ENCODE assay signal across 14 mouse cellular contexts in the genomic region with DNA sequence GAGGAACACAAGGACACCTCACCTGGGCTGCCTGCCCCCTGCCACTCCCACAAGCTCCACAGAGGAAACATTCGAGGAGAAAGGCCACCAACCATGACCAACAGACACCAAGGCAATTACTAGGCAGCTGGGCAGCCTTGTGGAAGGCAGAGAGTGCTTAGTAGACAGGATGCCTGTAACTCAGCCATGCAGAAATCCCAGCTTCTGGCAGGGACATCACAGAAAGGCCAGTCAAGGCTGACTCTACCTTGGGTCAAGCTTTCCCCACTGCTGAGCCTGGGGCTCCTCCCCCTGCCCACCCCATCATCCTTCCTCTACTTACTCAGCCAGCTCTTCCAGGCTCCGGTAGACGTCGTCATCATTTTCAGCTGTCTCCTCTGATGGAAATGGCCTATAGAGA.
DNase-seq lines count a peak whose midpoint lies in the region; ATAC-seq lines count a peak whose summit lies in the region.
"Had no signal": no experiment of that assay in that cellular context is flagged by ENCODE, and none has a peak within 500 bp of the region (broad histone marks: within the 10 kb centered on the region; RNA-seq: fewer than 3 reads in every experiment).

No protein-coding gene starts in this region.

- no peak for DNase-seq in hindbrain, embryonic 10.5 days (ENCODE audit: low spot score)
- no peak for DNase-seq in hindbrain, embryonic 11.5 days (ENCODE audit: low spot score)
- DNase-seq in B cell, adult 2 months = peak; percentile 55 to 57
- DNase-seq in embryonic facial prominence, embryonic 10.5 days (ENCODE audit: low spot score) = no peak
- DNase-seq in kidney, postnatal 14 days = peak; percentile 86
- DNase-seq in thymus, postnatal 14 days = no peak
- DNase-seq in heart, embryonic 10.5 days (ENCODE audit: low spot score) = no peak
- no peak for DNase-seq in cerebellum, adult 18-20 months
- DNase-seq: cerebellum, adult 2 months; heart, adult 2 months; heart, postnatal 4 days; lung, embryonic 14.5 days; thymus, postnatal 36 days had no signal

- ATAC-seq in hindbrain, embryonic 11.5 days (ENCODE audit: low FRiP score) = no peak

- peaks cover 78% of the 10 kb centered on the region for H3K4me1 ChIP-seq in hindbrain, embryonic 10.5 days (replicated peaks)
- no peaks in the 10 kb centered on the region; the same call in 1 of the 2 replicates for H3K4me1 ChIP-seq in hindbrain, embryonic 11.5 days (replicated peaks; ENCODE audit: control insufficient read depth, insufficient read depth, low read length)
- H3K4me1 ChIP-seq in embryonic facial prominence, embryonic 10.5 days = peaks cover 68% of the 10 kb centered on the region
- H3K4me1 ChIP-seq in heart, embryonic 10.5 days = peaks cover 61% of the 10 kb centered on the region

- H3K27me3 ChIP-seq in hindbrain, embryonic 10.5 days (ENCODE audit: insufficient read depth, poor library complexity, severe bottlenecking) = no peaks in the 10 kb centered on the region
- no peaks in the 10 kb centered on the region for H3K27me3 ChIP-seq in hindbrain, embryonic 11.5 days (ENCODE audit: control insufficient read depth, insufficient read depth, low read length)
- no peaks in the 10 kb centered on the region for H3K27me3 ChIP-seq in embryonic facial prominence, embryonic 10.5 days (replicated peaks; ENCODE audit: low read depth, poor library complexity, severe bottlenecking)
- H3K27me3 ChIP-seq in heart, embryonic 10.5 days (ENCODE audit: insufficient read depth, poor library complexity, severe bottlenecking) = no peaks in the 10 kb centered on the region
- H3K27me3 ChIP-seq: embryonic facial prominence, embryonic 15.5 days had no signal

- H3K27ac ChIP-seq in hindbrain, embryonic 10.5 days = peak overlapping the region; percentile 50; the same call in 1 of the 2 replicates
- no peak overlapping the region for H3K27ac ChIP-seq in hindbrain, embryonic 11.5 days (ENCODE audit: low read depth, low read length)
- 0 out of 2 replicates have a peak overlapping the region, but pooled peaks have one; percentile 40 for H3K27ac ChIP-seq in embryonic facial prominence, embryonic 10.5 days (replicated peaks)
- no peak overlapping the region for H3K27ac ChIP-seq in heart, embryonic 10.5 days
- H3K27ac ChIP-seq: embryonic facial prominence, embryonic 15.5 days; heart, adult 2 months had no signal

- H3K9me3 ChIP-seq in hindbrain, embryonic 10.5 days = no peaks in the 10 kb centered on the region
- no peaks in the 10 kb centered on the region for H3K9me3 ChIP-seq in hindbrain, embryonic 11.5 days (ENCODE audit: control insufficient read depth, low read length)
- no peaks in the 10 kb centered on the region for H3K9me3 ChIP-seq in embryonic facial prominence, embryonic 10.5 days
- H3K9me3 ChIP-seq in heart, embryonic 10.5 days = no peaks in the 10 kb centered on the region
- H3K9me3 ChIP-seq: embryonic facial prominence, embryonic 15.5 days had no signal

- no peak overlapping the region for H3K4me3 ChIP-seq in hindbrain, embryonic 10.5 days
- H3K4me3 ChIP-seq in hindbrain, embryonic 11.5 days (ENCODE audit: low read depth, low read length) = no peak overlapping the region
- no peak overlapping the region for H3K4me3 ChIP-seq in embryonic facial prominence, embryonic 10.5 days
- no peak overlapping the region for H3K4me3 ChIP-seq in heart, embryonic 10.5 days
- H3K4me3 ChIP-seq: embryonic facial prominence, embryonic 15.5 days; heart, adult 2 months had no signal

- WGBS in hindbrain, embryonic 10.5 days = 66% methylated on average over 4 of the region's 4 CpGs
- 61% methylated on average over 4 of the region's 4 CpGs for whole genome bisulfite sequencing in hindbrain, embryonic 11.5 days
- WGBS in embryonic facial prominence, embryonic 10.5 days = 59% methylated on average over 4 of the region's 4 CpGs
- WGBS in heart, embryonic 10.5 days = 67% methylated on average over 4 of the region's 4 CpGs

- H3K36me3 ChIP-seq in hindbrain, embryonic 10.5 days = peaks cover 10% of the 10 kb centered on the region
- H3K36me3 ChIP-seq in hindbrain, embryonic 11.5 days (ENCODE audit: control insufficient read depth, insufficient read depth, low read length) = no peaks in the 10 kb centered on the region
- H3K36me3 ChIP-seq in embryonic facial prominence, embryonic 10.5 days (replicated peaks) = 0 out of 2 replicates have a peak, but pooled peaks cover 5% of the 10 kb centered on the region
- no peaks in the 10 kb centered on the region; the same call in 1 of the 2 replicates for H3K36me3 ChIP-seq in heart, embryonic 10.5 days
- H3K36me3 ChIP-seq: embryonic facial prominence, embryonic 15.5 days had no signal

- H3K4me2 ChIP-seq in hindbrain, embryonic 11.5 days (replicated peaks; ENCODE audit: low read depth, low read length) = no peak overlapping the region
- H3K4me2 ChIP-seq: embryonic facial prominence, embryonic 15.5 days; lung, embryonic 14.5 days had no signal

- H3K9ac ChIP-seq in hindbrain, embryonic 11.5 days (ENCODE audit: low read depth, low read length) = no peak overlapping the region
- H3K9ac ChIP-seq: embryonic facial prominence, embryonic 15.5 days; lung, embryonic 14.5 days had no signal

Comparison
In these comparisons a context has a peak if more than half of its experiments do, and no peak if none do; other contexts are left out.
1. H3K27ac ChIP-seq: peak in hindbrain, embryonic 10.5 days (single experiment) and embryonic facial prominence, embryonic 10.5 days (single experiment); none in hindbrain, embryonic 11.5 days (single experiment) and heart, embryonic 10.5 days (single experiment).
2. DNase-seq: peak in B cell, adult 2 months (2 of 2) and kidney, postnatal 14 days (single experiment); none in hindbrain, embryonic 10.5 days (single experiment), hindbrain, embryonic 11.5 days (single experiment), embryonic facial prominence, embryonic 10.5 days (single experiment), thymus, postnatal 14 days (single experiment), heart, embryonic 10.5 days (single experiment) and cerebellum, adult 18-20 months (0 of 2).